Mouse (Mus musculus) thymus, postnatal 10 days (tissue): ENCODE results near the gene Mboat1.

Source experiments
- DNase-seq, 2 experiments: peaks; one replicate each; pipeline ENCODE4 v3.0.0; 2021; ENCODE audit warnings: low spot score in 2 of 2

The Mboat1 gene

GRCm38 (mm10) chr13:30250341-30250905 is 114.1 kb downstream of the Mboat1 start:
- no peak for DNase-seq

DNA sequence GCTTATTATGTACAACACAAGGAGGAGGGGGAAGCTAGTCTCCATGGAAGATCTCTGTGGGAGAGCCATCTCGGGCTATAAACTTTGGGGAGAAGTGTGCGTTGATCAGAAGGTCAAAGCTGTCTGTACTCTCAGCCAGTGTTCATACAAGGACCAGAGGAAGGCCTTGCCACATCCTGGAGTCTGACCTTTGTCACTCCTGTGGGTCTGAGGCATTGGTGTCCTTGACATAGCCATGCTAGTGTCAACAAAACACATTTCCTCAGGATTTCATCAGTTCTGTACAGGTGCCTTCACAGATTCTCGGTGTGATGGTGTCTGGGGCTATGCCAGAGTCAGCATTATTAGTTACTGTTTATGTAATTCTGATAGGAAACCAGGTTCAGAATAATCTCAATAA is 115.1 kb downstream of the Mboat1 start:
- DNase-seq: no peak

GRCm38 (mm10) chr13:30252692-30253091 is 116.4 kb downstream of the Mboat1 start:
- no peak for DNase-seq

DNA sequence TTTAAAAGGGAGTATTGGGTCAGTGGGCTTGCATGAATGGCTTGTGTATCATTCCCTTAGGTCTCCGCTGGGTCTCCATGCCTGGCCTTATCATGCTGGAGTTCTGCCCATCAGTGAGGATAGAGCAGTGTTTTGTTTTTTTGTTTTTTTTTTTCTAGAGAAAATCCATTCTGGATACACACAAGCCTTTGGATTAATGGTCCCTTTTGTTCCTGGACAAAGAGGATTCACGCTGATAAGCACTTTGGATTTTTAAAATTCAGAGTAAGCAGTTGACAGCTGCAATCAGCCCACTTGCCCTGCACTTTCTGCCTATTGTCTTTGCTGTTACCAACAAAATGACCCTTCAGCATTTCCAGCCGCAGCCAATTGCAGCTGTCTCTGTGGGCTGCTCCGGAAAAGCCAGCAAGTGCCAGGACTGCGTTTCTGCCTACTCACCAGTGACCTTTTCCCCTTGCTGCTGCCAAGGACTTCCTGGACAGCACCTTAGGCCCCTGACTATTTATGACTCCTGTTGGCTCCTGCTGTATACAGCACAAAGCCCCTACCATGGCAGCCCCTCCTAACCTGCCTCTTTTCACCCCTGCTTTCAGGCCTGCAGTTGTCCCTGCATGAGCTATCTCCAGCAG is 117.5 kb downstream of the Mboat1 start:
- DNase-seq: no peak

- no peak for DNase-seq
Measured at GRCm38 (mm10) chr13:30254421-30254820, 118.1 kb downstream of the Mboat1 start.

DNA sequence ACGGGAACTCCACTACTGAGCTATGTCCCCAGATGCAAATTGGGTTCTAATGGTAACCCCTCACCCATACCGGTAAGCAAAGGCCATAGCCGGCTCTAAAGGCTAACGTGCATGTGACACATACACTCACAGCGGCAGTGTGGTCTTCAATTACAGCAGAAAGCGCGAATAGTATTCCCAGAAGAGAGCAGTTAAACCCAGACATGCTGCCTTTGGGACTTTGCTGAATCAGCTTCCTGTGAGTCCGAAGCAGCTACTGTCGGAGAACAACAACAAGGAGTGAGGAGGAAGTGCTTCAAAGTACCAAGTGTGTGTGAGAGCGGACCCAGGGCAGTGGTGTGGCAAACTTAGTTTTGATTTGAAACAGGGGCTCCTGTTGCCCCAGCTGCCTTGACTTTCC is 122.5 kb downstream of the Mboat1 start:
- no peak for DNase-seq

- DNase-seq: no peak
Measured at GRCm38 (mm10) chr13:30259326-30259725, 123.0 kb downstream of the Mboat1 start.

DNA sequence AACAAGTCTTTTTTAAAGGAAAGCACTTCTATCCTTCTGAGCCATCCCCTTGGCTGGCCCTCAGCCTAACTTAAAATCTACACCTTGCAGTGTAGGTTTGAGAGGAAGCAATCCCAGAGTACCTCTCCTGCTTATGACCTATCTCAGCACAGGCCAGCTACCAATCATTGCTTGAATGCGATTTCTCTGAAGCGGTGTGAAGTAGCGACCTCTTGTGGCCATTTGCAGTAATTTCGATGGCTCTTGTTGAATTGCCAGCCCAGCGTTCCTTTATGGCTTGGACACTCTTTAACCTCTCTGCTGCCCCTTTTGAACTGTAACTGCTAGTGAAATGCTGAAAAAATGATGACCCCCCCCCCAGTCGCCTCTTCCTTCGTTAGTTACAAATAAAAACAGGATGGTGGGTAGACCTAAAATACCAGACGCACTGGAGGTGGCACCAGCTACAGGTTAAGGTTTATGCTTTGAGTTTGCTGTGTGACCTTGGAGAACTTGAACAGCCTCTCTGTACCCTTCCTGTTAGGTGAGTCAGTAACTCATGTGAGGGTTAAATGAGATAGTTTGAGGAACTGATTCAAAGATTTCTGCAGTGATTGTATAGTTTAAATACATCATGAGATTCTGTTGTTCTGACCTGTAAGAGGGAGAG is 123.7 kb downstream of the Mboat1 start:
- peak; percentile 42 to 73 for DNase-seq

DNA sequence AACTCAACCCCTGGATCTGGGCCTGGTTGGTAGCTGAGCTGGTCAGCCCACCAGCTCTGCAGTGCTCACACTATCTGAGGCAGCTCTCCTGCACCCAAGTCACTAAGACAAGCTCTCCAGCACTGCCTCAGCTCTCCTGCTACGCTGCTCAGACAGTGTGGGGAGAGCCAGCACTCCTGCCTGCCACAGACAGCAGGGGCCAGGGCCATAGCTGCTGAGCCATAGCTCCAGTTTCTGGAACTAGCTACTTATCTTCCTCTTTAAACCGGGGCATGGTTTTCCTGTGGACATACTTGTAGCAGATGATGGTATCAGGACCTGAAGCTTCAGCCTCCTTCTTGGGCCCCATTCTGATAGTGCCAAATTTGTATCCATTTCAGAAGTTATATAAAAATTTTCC is 127.4 kb downstream of the Mboat1 start:
- no peak for DNase-seq

DNA sequence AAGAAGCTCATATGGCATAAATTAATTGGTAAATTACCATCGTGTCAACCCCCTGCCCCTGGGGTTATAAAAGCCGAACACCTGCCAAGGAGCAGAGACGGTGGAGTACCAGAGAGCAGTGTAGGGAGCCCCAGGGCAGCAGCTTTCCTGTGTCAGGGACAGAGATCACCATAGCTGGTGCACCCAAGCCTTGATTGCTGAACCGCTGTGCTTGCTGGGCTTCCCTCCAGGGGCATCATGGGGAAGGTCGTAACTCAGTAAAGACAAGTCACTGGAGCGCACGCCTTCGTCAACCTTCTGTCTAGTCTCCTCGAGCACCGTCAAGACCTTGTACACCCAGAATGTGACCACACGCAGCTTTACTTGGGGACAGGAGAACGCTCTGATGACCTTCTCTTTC is 128.0 kb downstream of the Mboat1 start:
- DNase-seq: no peak

DNA sequence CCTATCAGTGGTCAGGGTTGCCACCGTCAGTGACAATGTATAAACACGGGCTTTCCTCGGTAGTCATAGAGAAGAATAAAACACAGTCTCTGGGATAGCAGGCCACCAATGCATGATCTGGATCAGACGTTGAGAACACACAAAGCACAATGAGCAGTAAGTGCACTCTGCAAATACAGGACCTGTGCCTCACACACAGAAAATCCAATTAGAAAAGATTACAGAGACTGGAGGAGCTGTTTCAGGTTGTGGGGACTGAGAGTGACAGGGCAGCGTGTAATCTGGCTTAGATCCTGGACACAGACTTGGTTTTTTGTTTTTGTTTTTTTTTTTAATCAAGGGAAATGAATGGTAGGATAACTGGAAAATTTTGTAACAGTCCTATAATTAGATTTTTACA is 128.5 kb downstream of the Mboat1 start:
- no peak for DNase-seq

GRCm38 (mm10) chr13:30266036-30266435 is 129.7 kb downstream of the Mboat1 start:
- DNase-seq: no peak

DNA sequence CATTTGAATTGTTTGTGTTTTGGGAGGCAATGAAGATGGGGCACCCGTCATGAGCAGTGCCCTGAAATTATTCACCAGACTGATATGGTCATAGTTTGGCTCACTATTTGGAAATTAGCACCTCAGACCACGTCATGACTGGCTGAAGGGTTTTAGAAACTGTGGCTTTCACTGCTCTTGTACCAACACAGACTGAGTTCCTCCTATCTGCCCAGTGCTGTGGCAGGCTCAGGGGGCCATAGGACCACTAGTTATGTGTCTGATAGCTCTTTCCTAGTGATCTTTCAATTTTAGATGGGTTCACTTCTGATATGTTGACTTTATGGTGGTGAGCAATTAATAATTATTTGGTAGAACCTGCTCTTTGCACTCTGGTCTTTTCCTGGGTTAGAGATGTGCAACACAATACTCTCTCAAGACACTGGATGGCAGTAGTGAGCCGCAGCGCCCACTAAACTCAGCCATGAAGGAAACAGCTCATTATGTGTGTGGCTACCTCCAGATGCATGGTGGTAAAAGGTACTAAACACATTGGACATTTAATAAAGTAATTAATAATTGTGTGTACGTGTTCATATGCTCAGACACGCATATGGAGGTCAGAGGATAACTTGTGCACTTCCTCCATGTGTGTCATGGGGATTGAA is 135.9 kb downstream of the Mboat1 start:
- DNase-seq: peak in 1 of 2 experiments; percentile 34
